Mouse (Mus musculus): ENCODE data around the gene Mfng. TPM values are rescaled to one million over a fixed set of nuclear protein-coding genes. Genes with fewer than 3 reads are reported as not detected.

Mfng gene
- polyA plus RNA-seq, 2 experiments from 2014 or later, result 47.5 to 55.4 TPM

DNA sequence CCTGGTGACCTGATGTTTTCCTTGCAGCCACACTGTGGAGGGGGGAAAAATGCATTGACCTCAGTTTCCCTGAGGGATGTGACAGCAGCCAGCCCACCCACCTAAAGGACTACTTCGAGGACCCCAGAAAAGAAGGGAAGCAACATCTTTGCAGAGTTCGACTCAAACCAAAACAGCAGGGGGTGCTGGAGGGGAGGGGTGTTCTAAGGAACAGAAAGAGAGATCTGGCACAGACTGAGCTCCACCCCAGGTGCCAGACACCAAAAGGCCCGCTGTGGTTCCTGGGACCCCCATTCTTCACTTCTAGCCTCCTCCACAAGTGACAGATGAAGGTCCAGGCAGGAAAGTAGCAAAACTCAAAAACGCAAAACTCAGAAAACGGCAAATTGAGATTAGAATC lies 57.4 kb downstream of the Mfng start:
- no peak for ATAC-seq

DNA sequence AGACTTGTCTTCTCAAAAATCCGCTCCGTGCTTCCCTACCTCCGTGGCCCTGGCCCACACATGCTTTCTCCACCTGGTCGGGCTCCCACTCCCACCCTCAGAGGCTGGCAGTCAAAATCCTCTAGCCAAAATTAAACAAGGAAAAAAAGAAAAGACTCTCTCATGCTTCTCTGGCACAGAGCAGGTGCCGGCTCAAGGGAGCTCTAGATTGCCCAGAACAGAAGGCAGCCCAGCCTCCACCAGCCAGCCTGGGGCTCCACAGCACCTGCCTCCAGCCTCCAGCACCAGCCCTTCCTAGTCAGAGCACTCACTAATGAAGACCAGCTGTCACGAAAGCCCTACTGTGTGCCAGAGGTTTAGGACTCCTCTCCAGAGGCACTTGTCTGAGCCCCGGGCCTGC lies 59.5 kb downstream of the Mfng start:
- ATAC-seq, result no peak

DNA sequence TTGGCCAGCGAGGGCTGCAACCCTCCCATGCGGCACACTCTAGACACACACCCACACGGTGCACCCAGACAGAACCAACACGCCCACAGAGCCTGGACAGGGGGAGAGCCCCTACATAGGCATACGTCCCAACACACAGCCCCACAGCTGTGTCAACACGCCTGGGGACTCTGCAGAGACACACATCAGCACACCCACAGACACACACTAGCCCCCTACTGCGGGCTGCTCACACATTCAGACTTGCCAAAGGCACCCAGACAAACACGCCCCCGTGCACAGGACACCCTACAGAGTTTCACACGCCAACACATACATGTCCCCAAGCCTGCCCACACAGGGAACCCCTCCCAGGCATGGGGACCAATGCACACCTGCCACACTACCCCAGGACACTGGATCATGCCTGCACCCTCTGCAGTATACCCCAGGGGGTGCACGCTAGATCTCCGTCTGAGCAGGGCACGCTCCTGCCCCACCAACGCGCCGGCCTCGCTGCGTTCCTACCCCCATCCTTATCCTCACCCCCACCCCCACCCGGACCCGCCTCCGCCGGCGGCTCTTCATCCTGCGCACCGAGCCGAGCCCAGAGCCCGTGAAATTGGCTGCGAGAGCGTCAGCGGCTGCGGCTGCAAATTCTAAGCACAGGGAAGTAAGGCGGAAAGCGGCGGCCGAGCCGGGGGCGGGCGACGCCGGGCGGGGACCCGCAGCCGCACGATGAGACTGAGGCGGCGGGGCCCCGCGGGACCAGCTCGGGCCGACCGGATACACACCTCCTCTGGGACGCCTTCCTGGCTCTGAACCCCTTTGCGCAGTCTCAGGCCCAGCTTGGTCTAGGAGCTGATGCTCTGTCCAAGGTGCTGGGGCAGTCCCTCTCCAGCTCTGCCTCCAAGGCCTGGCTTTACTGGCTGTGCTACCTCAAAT lies 60.7 kb downstream of the Mfng start:
- peak; percentile 65 for ATAC-seq

- no peak for ATAC-seq
These were observed 61.3 kb downstream of the Mfng start for GRCm38 (mm10) chr15:78711935-78712334.

DNA sequence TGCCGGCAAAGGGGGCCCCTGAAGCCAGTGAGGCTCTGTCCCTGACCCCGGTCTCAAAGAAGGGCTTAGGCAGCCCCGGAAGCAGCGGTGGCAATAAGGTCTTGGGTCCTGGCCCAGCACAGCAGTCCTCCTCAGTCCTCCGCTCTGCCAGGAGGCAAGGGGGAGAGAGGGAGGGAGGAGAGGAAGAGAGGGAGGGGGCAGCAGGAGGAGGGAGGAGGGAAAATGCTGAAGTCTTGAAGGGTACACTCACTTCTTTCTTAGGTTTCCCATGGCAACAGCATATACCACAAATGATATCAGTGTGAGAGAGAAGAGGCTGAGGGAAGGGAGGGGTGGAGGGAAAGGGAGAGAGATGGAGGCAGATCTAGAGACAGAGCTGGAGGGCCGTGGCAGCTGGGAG lies 62.6 kb downstream of the Mfng start:
- no peak for ATAC-seq

- no peak for ATAC-seq
These were observed 63.5 kb downstream of the Mfng start for GRCm38 (mm10) chr15:78709767-78710166.

DNA sequence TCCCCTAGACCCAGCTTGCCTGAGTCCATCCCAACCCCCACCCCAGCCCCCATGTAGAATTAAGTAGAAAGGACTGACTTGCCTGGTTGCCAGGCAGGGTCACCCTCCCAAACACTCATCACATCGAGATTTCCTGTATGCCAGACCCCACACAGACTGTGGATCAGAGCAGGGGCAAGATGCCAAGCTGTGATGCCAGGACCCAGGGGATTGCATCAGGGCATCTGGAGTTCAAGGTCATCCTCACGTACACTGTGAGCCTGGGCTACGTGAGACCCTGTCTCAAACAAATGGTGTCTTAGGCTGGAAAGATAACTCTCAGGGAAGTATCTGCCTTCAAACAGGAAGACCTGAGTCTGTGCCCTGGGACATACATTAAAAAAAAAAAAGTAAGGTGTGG lies 66.6 kb downstream of the Mfng start:
- ATAC-seq, result no peak

Other genes with a start within 250 kb of the Mfng start
- 10 to 100 TPM; 15.5 to 15.9 TPM for gene C1qtnf6, start 242.1 kb downstream of the Mfng start, polyA plus RNA-seq (2017; shearing (Covaris generic))
- gene Sstr3, start 228.8 kb downstream of the Mfng start, polyA plus RNA-seq (2017; shearing (Covaris generic)), result not detected
- 1,000 to 10,000 TPM; 3,019 to 4,069 TPM for gene Rac2, start 200.7 kb downstream of the Mfng start, polyA plus RNA-seq (2017; shearing (Covaris generic))
- 100 to 1,000 TPM; 197 to 261 TPM for gene Cyth4, start 176.4 kb downstream of the Mfng start, polyA plus RNA-seq (2017; shearing (Covaris generic))
- gene Elfn2, start 54.7 kb downstream of the Mfng start, polyA plus RNA-seq (2017; shearing (Covaris generic)), result not detected
- gene Card10, start 29.6 kb upstream of the Mfng start, polyA plus RNA-seq (2017; shearing (Covaris generic)), result not detected
- gene Cdc42ep1, start 69.1 kb upstream of the Mfng start, polyA plus RNA-seq (2017; shearing (Covaris generic)), result not detected
- gene Lgals2, start 82.1 kb upstream of the Mfng start, polyA plus RNA-seq (2017; shearing (Covaris generic)), result not detected
- 10 to 100 TPM; 13.8 to 18.1 TPM for gene Gga1, start 103.7 kb upstream of the Mfng start, polyA plus RNA-seq (2017; shearing (Covaris generic))
- gene Gm49510, start 126.2 kb upstream of the Mfng start, polyA plus RNA-seq (2017; shearing (Covaris generic)), result not detected
- gene Sh3bp1, start 126.3 kb upstream of the Mfng start, polyA plus RNA-seq (2017; shearing (Covaris generic)), result 10 to 100 TPM; 43.8 to 75.5 TPM
- gene Pdxp, start 140.4 kb upstream of the Mfng start, polyA plus RNA-seq (2017; shearing (Covaris generic)), result 1 to 10 TPM; 2.5 TPM
- gene Lgals1, start 153.2 kb upstream of the Mfng start, polyA plus RNA-seq (2017; shearing (Covaris generic)), result 1,000 to 10,000 TPM in 1 of 2 experiments, 100 to 1,000 TPM in 1; 804 to 1,171 TPM
- gene Nol12, start 161.5 kb upstream of the Mfng start, polyA plus RNA-seq (2017; shearing (Covaris generic)), result 10 to 100 TPM; 44.5 to 46.9 TPM
- 10 to 100 TPM; 18.6 to 30.9 TPM for gene Triobp, start 174.2 kb upstream of the Mfng start, polyA plus RNA-seq (2017; shearing (Covaris generic))